Mouse (Mus musculus): ENCODE data around the gene Alpl. TPM values are rescaled to one million over a fixed set of nuclear protein-coding genes. Genes with fewer than 3 reads are reported as not detected.

The Alpl gene
- polyA plus RNA-seq, 1 experiment from 2014 or later, result 5.1 TPM

GRCm38 (mm10) chr4:137714020-137714624, 82.1 kb downstream of the Alpl start:
- Histone ChIP-seq H3K9me3 (replicated peaks) (no peaks in the 10 kb centered on the region), H3K27ac (no peak overlapping the region), H3K4me3 (no peak overlapping the region), H3K4me1 (peaks cover 42% of the 10 kb centered on the region), H3K36me3 (no peaks in the 10 kb centered on the region), H3K27me3 (ENCODE audit: low read depth, poor library complexity, severe bottlenecking) (peaks cover 56% of the 10 kb centered on the region)
- no peak for DNase-seq (ENCODE audit: low spot score)
- WGBS, result 43% methylated on average over 8 of the region's 8 CpGs

- H3K27me3 ChIP-seq (ENCODE audit: low read depth, poor library complexity, severe bottlenecking), result peaks cover 56% of the 10 kb centered on the region
- H3K4me1 ChIP-seq, result peaks cover 32% of the 10 kb centered on the region
- 87% methylated on average over 13 of the region's 13 CpGs for WGBS
- no peaks in the 10 kb centered on the region for H3K36me3 ChIP-seq
- no peak for DNase-seq (ENCODE audit: low spot score)
- H3K9me3 ChIP-seq (replicated peaks), result no peaks in the 10 kb centered on the region
- no peak overlapping the region for H3K27ac ChIP-seq
- H3K4me3 ChIP-seq, result no peak overlapping the region
Observed at GRCm38 (mm10) chr4:137712963-137713362, 83.2 kb downstream of the Alpl start.

- peaks cover 27% of the 10 kb centered on the region for H3K4me1 ChIP-seq
- H3K36me3 ChIP-seq, result no peaks in the 10 kb centered on the region
- no peaks in the 10 kb centered on the region for H3K9me3 ChIP-seq (replicated peaks)
- H3K4me3 ChIP-seq, result peak overlapping the region; percentile 66
- WGBS, result 3% methylated on average over 52 of the region's 52 CpGs
- DNase-seq (ENCODE audit: low spot score), result peak; percentile 99
- peak overlapping the region; percentile 86 for H3K27ac ChIP-seq
- H3K27me3 ChIP-seq (ENCODE audit: low read depth, poor library complexity, severe bottlenecking), result peaks cover 42% of the 10 kb centered on the region
Observed at GRCm38 (mm10) chr4:137707216-137707990, 88.8 kb downstream of the Alpl start.

- 79% methylated on average over 7 of the region's 7 CpGs for WGBS
- Histone ChIP-seq H3K36me3 (no peaks in the 10 kb centered on the region), H3K27me3 (ENCODE audit: low read depth, poor library complexity, severe bottlenecking) (peaks cover 39% of the 10 kb centered on the region), H3K9me3 (replicated peaks) (no peaks in the 10 kb centered on the region), H3K27ac (peak overlapping the region; percentile 86; the same call in 1 of the 2 replicates), H3K4me3 (peak overlapping the region; percentile 66), H3K4me1 (peaks cover 31% of the 10 kb centered on the region)
- no peak for DNase-seq (ENCODE audit: low spot score)
Observed at GRCm38 (mm10) chr4:137706510-137706909, 89.7 kb downstream of the Alpl start.

GRCm38 (mm10) chr4:137705379-137705778, 90.8 kb downstream of the Alpl start:
- 76% methylated on average over 5 of the region's 5 CpGs for WGBS
- Histone ChIP-seq H3K27me3 (ENCODE audit: low read depth, poor library complexity, severe bottlenecking) (peaks cover 33% of the 10 kb centered on the region), H3K27ac (0 out of 2 replicates have a peak overlapping the region, but pooled peaks have one; percentile 12)

GRCm38 (mm10) chr4:137704561-137704960, 91.6 kb downstream of the Alpl start:
- 80% methylated on average over 2 of the region's 2 CpGs for WGBS
- peaks cover 33% of the 10 kb centered on the region for H3K4me1 ChIP-seq
- H3K36me3 ChIP-seq, result no peaks in the 10 kb centered on the region
- no peak for DNase-seq (ENCODE audit: low spot score)
- H3K4me3 ChIP-seq, result no peak overlapping the region
- no peak overlapping the region for H3K27ac ChIP-seq
- H3K27me3 ChIP-seq (ENCODE audit: low read depth, poor library complexity, severe bottlenecking), result peaks cover 25% of the 10 kb centered on the region
- no peaks in the 10 kb centered on the region for H3K9me3 ChIP-seq (replicated peaks)

More at GRCm38 (mm10) chr4:137705379-137705778, 90.8 kb downstream of the Alpl start:
- no peaks in the 10 kb centered on the region for H3K9me3 ChIP-seq (replicated peaks)
- H3K36me3 ChIP-seq, result no peaks in the 10 kb centered on the region
- H3K4me1 ChIP-seq, result peaks cover 31% of the 10 kb centered on the region
- H3K4me3 ChIP-seq, result no peak overlapping the region
- DNase-seq (ENCODE audit: low spot score), result no peak

GRCm38 (mm10) chr4:137703077-137703476, 93.1 kb downstream of the Alpl start:
- Histone ChIP-seq H3K4me3 (no peak overlapping the region), H3K9me3 (replicated peaks) (no peaks in the 10 kb centered on the region), H3K36me3 (no peaks in the 10 kb centered on the region), H3K27me3 (ENCODE audit: low read depth, poor library complexity, severe bottlenecking) (peaks cover 10% of the 10 kb centered on the region), H3K4me1 (peaks cover 45% of the 10 kb centered on the region), H3K27ac (no peak overlapping the region)
- 89% methylated on average over 5 of the region's 5 CpGs for WGBS
- DNase-seq (ENCODE audit: low spot score), result no peak

- Histone ChIP-seq H3K27ac (no peak overlapping the region), H3K36me3 (no peaks in the 10 kb centered on the region), H3K4me3 (no peak overlapping the region), H3K27me3 (ENCODE audit: low read depth, poor library complexity, severe bottlenecking) (no peaks in the 10 kb centered on the region; the same call in 1 of the 2 replicates), H3K9me3 (replicated peaks) (no peaks in the 10 kb centered on the region), H3K4me1 (peaks cover 35% of the 10 kb centered on the region)
- no peak for DNase-seq (ENCODE audit: low spot score)
- WGBS, result 68% methylated on average over 6 of the region's 6 CpGs
Observed at GRCm38 (mm10) chr4:137700960-137701359, 95.2 kb downstream of the Alpl start.

- peaks cover 37% of the 10 kb centered on the region for H3K4me1 ChIP-seq
- no peak for DNase-seq (ENCODE audit: low spot score)
- no peaks in the 10 kb centered on the region; the same call in 1 of the 2 replicates for H3K27me3 ChIP-seq (ENCODE audit: low read depth, poor library complexity, severe bottlenecking)
- 73% methylated on average over 21 of the region's 21 CpGs for WGBS
- H3K27ac ChIP-seq, result 0 out of 2 replicates have a peak overlapping the region, but pooled peaks have one; percentile 7
- no peak overlapping the region for H3K4me3 ChIP-seq
- H3K9me3 ChIP-seq (replicated peaks), result no peaks in the 10 kb centered on the region
- no peaks in the 10 kb centered on the region for H3K36me3 ChIP-seq
Observed at GRCm38 (mm10) chr4:137699264-137700211, 96.6 kb downstream of the Alpl start.

- Histone ChIP-seq H3K27me3 (ENCODE audit: low read depth, poor library complexity, severe bottlenecking) (no peaks in the 10 kb centered on the region), H3K27ac (peak overlapping the region; percentile 11; the same call in 1 of the 2 replicates), H3K9me3 (replicated peaks) (no peaks in the 10 kb centered on the region), H3K4me3 (no peak overlapping the region), H3K36me3 (no peaks in the 10 kb centered on the region), H3K4me1 (peaks cover 37% of the 10 kb centered on the region)
- WGBS, result 93% methylated on average over 7 of the region's 7 CpGs
- no peak for DNase-seq (ENCODE audit: low spot score)
Observed at GRCm38 (mm10) chr4:137698076-137698985, 97.9 kb downstream of the Alpl start.

GRCm38 (mm10) chr4:137697156-137697885, 98.9 kb downstream of the Alpl start:
- H3K27ac ChIP-seq, result peak overlapping the region; percentile 11; the same call in 1 of the 2 replicates
- no peak for DNase-seq (ENCODE audit: low spot score)
- WGBS, result 74% methylated on average over 13 of the region's 13 CpGs
- no peak overlapping the region for H3K4me3 ChIP-seq
- H3K9me3 ChIP-seq (replicated peaks), result no peaks in the 10 kb centered on the region
- peaks cover 37% of the 10 kb centered on the region for H3K4me1 ChIP-seq
- H3K36me3 ChIP-seq, result no peaks in the 10 kb centered on the region
- no peaks in the 10 kb centered on the region for H3K27me3 ChIP-seq (ENCODE audit: low read depth, poor library complexity, severe bottlenecking)
